Mouse (Mus musculus): ENCODE results near the gene Slc26a6.

GRCm38 (mm10) chr9:108852976-108853375 lies at the start of gene Slc26a6:
- no peak for TF ChIP-seq CTCF (IDR thresholded peaks at IDR 0.05; ENCODE audit: low read depth, low read length)
- no peak for TF ChIP-seq POLR2A (IDR thresholded peaks at IDR 0.05; ENCODE audit: insufficient read depth, low read length)
